Mouse (Mus musculus) stomach, postnatal 0 days (tissue): ENCODE data around the gene Bspry.

Experiments
- CTCF ChIP-seq: IDR thresholded peaks from 2 replicates; pipeline ENCODE4 v1.5.1; 2016; ENCODE audit warnings: antibody characterized with exemption, low read depth, mild to moderate bottlenecking, moderate library complexity
- EP300 ChIP-seq: optimal IDR thresholded peaks from 2 replicates; pipeline ENCODE3; 2016; ENCODE audit warnings: antibody characterized with exemption

- TF ChIP-seq CTCF (no peak), EP300 (no peak)
Measured at GRCm38 (mm10) chr4:62525489-62525811, 45.6 kb downstream of the Bspry start.
